Mouse (Mus musculus) T-helper 2 cell (primary cell): ENCODE data around the gene Tas1r2.

ENCODE experiments used
- in situ Hi-C: fragments of 300-600 bp; cut with MboI, MseI; formaldehyde crosslinking; loops from one replicate; pipeline ENCODE4 v1.15.1; 2025; ENCODE audit warnings: high pct_unique_total_duplicates

The Tas1r2 gene

GRCm38 (mm10) chr4:139637847-139638246 is 15.5 kb upstream of the Tas1r2 start:
- in situ Hi-C loops: loop anchor here (10.0 kb wide), 1 partner anchor 1317 kb away; no protein-coding TSS in a partner anchor

GRCm38 (mm10) chr4:139638356-139638755 is 15.0 kb upstream of the Tas1r2 start:
- in situ Hi-C loops: loop anchor here (10.0 kb wide), 1 partner anchor 1316 kb away; no protein-coding TSS in a partner anchor

- in situ Hi-C loops: loop anchor here (10.0 kb wide), 1 partner anchor 1315 kb away; no protein-coding TSS in a partner anchor
Measured at GRCm38 (mm10) chr4:139639801-139640200, 13.5 kb upstream of the Tas1r2 start.

GRCm38 (mm10) chr4:139640333-139640732 is 13.0 kb upstream of the Tas1r2 start:
- in situ Hi-C loops: no loop called here

- in situ Hi-C loops: no loop called here
Measured at GRCm38 (mm10) chr4:139640775-139641174, 12.6 kb upstream of the Tas1r2 start.

GRCm38 (mm10) chr4:139641829-139642425 is 11.4 kb upstream of the Tas1r2 start:
- in situ Hi-C loops: no loop called here

- in situ Hi-C loops: no loop called here
Measured at GRCm38 (mm10) chr4:139643972-139644371, 9.4 kb upstream of the Tas1r2 start.

- in situ Hi-C loops: no loop called here
Measured at GRCm38 (mm10) chr4:139646916-139647315, 6.4 kb upstream of the Tas1r2 start.

GRCm38 (mm10) chr4:139650086-139650743 is 3.1 kb upstream of the Tas1r2 start:
- in situ Hi-C loops: no loop called here

GRCm38 (mm10) chr4:139650907-139651306 is 2.4 kb upstream of the Tas1r2 start:
- in situ Hi-C loops: no loop called here

- in situ Hi-C loops: no loop called here
Measured at GRCm38 (mm10) chr4:139661897-139662296, 8.6 kb downstream of the Tas1r2 start.

GRCm38 (mm10) chr4:139667632-139668031 is 14.3 kb downstream of the Tas1r2 start:
- in situ Hi-C loops: no loop called here

GRCm38 (mm10) chr4:139669847-139670246 is 16.5 kb downstream of the Tas1r2 start:
- in situ Hi-C loops: no loop called here

- in situ Hi-C loops: no loop called here
Measured at GRCm38 (mm10) chr4:139675696-139676095, 22.4 kb downstream of the Tas1r2 start.

- in situ Hi-C loops: loop anchor here (5.0 kb wide), 1 partner anchor 173 kb away; no protein-coding TSS in a partner anchor
Measured at GRCm38 (mm10) chr4:139683728-139684638, 30.6 kb downstream of the Tas1r2 start.

- in situ Hi-C loops: loop anchor here (5.0 kb wide), 1 partner anchor 173 kb away; no protein-coding TSS in a partner anchor
Measured at GRCm38 (mm10) chr4:139684639-139685017, 31.3 kb downstream of the Tas1r2 start.

- in situ Hi-C loops: no loop called here
Measured at GRCm38 (mm10) chr4:139688058-139688457, 34.7 kb downstream of the Tas1r2 start.

- in situ Hi-C loops: no loop called here
Measured at GRCm38 (mm10) chr4:139689627-139690269, 36.4 kb downstream of the Tas1r2 start.

- in situ Hi-C loops: no loop called here
Measured at GRCm38 (mm10) chr4:139693315-139693714, 40.0 kb downstream of the Tas1r2 start.

- in situ Hi-C loops: no loop called here
Measured at GRCm38 (mm10) chr4:139697755-139698154, 44.4 kb downstream of the Tas1r2 start.

GRCm38 (mm10) chr4:139698602-139699001 is 45.3 kb downstream of the Tas1r2 start:
- in situ Hi-C loops: no loop called here

- in situ Hi-C loops: no loop called here
Measured at GRCm38 (mm10) chr4:139702914-139703313, 49.6 kb downstream of the Tas1r2 start.
